Mouse (Mus musculus) liver (tissue): ENCODE results near the gene Mn1.

Experiments used
- DNase-seq: peaks from one replicate; pipeline ENCODE4 v3.0.0-alpha.2; 2020; ENCODE audit warnings: mixed read lengths

Gene Mn1

GRCm38 (mm10) chr5:111409412-111410044 lies 7.6 kb upstream of the Mn1 start:
- peak; percentile 32 for DNase-seq

GRCm38 (mm10) chr5:111410665-111411064 lies 6.5 kb upstream of the Mn1 start:
- DNase-seq: no peak

- DNase-seq: peak; percentile 65
Observed at GRCm38 (mm10) chr5:111414192-111414591, 3.0 kb upstream of the Mn1 start.

- no peak for DNase-seq
Observed at GRCm38 (mm10) chr5:111414770-111415249, 2.4 kb upstream of the Mn1 start.

- no peak for DNase-seq
Observed at GRCm38 (mm10) chr5:111415575-111415974, 1.6 kb upstream of the Mn1 start.

GRCm38 (mm10) chr5:111416048-111416447 lies 1.1 kb upstream of the Mn1 start:
- DNase-seq: no peak

- peak; percentile 15 for DNase-seq
Observed at GRCm38 (mm10) chr5:111417378-111418131, 393 bp downstream of the Mn1 start.

GRCm38 (mm10) chr5:111418202-111419120 lies 1.3 kb downstream of the Mn1 start:
- no peak for DNase-seq

GRCm38 (mm10) chr5:111419121-111419881 lies 2.1 kb downstream of the Mn1 start:
- DNase-seq: peak; percentile 11

GRCm38 (mm10) chr5:111420011-111420691 lies 3.0 kb downstream of the Mn1 start:
- no peak for DNase-seq

GRCm38 (mm10) chr5:111420896-111421295 lies 3.7 kb downstream of the Mn1 start:
- DNase-seq: no peak

- no peak for DNase-seq
Observed at GRCm38 (mm10) chr5:111421424-111421823, 4.3 kb downstream of the Mn1 start.

GRCm38 (mm10) chr5:111422058-111422800 lies 5.1 kb downstream of the Mn1 start:
- DNase-seq: no peak

GRCm38 (mm10) chr5:111423011-111423410 lies 5.8 kb downstream of the Mn1 start:
- no peak for DNase-seq

GRCm38 (mm10) chr5:111423616-111424015 lies 6.5 kb downstream of the Mn1 start:
- DNase-seq: no peak

GRCm38 (mm10) chr5:111425813-111426212 lies 8.7 kb downstream of the Mn1 start:
- no peak for DNase-seq

- DNase-seq: no peak
Observed at GRCm38 (mm10) chr5:111426249-111426648, 9.1 kb downstream of the Mn1 start.

GRCm38 (mm10) chr5:111428882-111429281 lies 11.7 kb downstream of the Mn1 start:
- no peak for DNase-seq

GRCm38 (mm10) chr5:111429726-111430125 lies 12.6 kb downstream of the Mn1 start:
- DNase-seq: no peak

- DNase-seq: no peak
Observed at GRCm38 (mm10) chr5:111431007-111431730, 14.0 kb downstream of the Mn1 start.
